Mouse (Mus musculus) embryonic fibroblast, embryonic 13.5 days (primary cell): ENCODE results near the gene Hist1h2ag.

Experiments
- CTCF ChIP-seq: IDR thresholded peaks from 2 replicates; pipeline ENCODE4 v1.5.1; 2011; ENCODE audit warnings: mild to moderate bottlenecking, control low read depth, low read length, moderate library complexity, borderline replicate concordance; ENCODE audit not compliant: insufficient read depth
- POLR2A ChIP-seq: IDR thresholded peaks from 2 replicates; pipeline ENCODE4 v1.6.1; 2011; ENCODE audit warnings: low read depth, mild to moderate bottlenecking, control low read depth, low read length, moderate library complexity

DNA sequence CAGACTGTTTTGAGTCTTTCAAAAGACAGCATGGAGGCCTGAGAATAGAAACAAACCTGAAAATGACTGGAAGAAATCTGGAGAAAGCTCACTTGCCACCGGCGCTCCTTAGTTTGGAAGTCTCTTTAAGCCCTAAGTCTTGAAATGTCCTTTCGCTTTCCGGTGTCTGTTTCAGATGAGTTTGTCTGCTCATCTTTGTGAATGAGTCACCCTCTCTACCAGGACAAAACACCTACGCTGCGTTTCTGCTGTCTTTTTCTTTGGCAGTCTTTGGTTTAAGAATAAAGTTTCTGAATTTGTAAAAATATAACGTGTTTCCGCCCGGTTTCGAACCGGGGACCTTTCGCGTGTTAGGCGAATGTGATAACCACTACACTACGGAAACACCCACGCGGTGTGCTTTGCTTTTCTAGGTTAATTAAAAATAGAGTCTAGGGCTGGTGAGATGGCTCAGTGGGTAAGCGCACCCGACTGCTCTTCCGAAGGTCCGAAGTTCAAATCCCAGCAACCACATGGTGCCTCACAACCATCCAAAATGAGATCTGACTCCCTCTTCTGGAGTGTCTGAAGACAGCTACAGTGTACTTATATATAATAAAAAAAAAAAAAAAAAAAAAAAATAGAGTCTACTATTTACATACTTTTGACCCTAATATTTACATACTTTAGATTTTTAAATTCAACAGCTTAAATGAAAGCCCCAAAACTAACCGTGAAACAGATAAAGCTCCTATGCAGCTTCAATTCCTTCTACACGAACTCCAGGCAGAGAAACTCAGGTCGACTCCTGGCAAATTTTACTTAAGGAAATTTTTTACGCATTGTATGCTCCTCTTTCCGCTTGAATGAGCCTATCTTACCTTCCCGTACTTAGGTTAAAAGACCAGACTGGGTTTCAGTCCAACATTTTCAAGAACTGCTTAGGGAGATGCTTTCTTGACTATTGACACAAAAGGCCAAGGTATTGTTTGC is 27.0 kb downstream of the Hist1h2ag start:
- no peak for TF ChIP-seq POLR2A
- TF ChIP-seq CTCF, result no peak
